Mouse (Mus musculus): ENCODE measurements around the gene Gm8094. TPM values are rescaled to one million over a fixed set of nuclear protein-coding genes. Genes with fewer than 3 reads are reported as not detected.

Gm8094 gene
- polyA plus RNA-seq, 1 experiment from 2014 or later, result not detected

Other genes with a start within 250 kb of the Gm8094 start
- gene Gm21977, start 223.2 kb downstream of the Gm8094 start, polyA plus RNA-seq (2014; fragmentation: Nextera tagmentation; extraction: Ambion mirVana), result not detected in 2 replicates
- not detected in 2 replicates for gene Gm8082, start 83.0 kb downstream of the Gm8094 start, polyA plus RNA-seq (2014; fragmentation: Nextera tagmentation; extraction: Ambion mirVana)
- not detected in 2 replicates for gene Gm10376, start 61.0 kb downstream of the Gm8094 start, polyA plus RNA-seq (2014; fragmentation: Nextera tagmentation; extraction: Ambion mirVana)
- gene Gm8104, start 24.0 kb upstream of the Gm8094 start, polyA plus RNA-seq (2014; fragmentation: Nextera tagmentation; extraction: Ambion mirVana), result not detected in 2 replicates
- not detected in 2 replicates for gene Gm7233, start 103.2 kb upstream of the Gm8094 start, polyA plus RNA-seq (2014; fragmentation: Nextera tagmentation; extraction: Ambion mirVana)
- not detected in 2 replicates for gene Gm8122, start 158.7 kb upstream of the Gm8094 start, polyA plus RNA-seq (2014; fragmentation: Nextera tagmentation; extraction: Ambion mirVana)
- gene Gm8126, start 182.0 kb upstream of the Gm8094 start, polyA plus RNA-seq (2014; fragmentation: Nextera tagmentation; extraction: Ambion mirVana), result not detected in 2 replicates
- not detected in 2 replicates for gene Gm9732, start 198.4 kb upstream of the Gm8094 start, polyA plus RNA-seq (2014; fragmentation: Nextera tagmentation; extraction: Ambion mirVana)
- gene Gm8127, start 217.2 kb upstream of the Gm8094 start, polyA plus RNA-seq (2014; fragmentation: Nextera tagmentation; extraction: Ambion mirVana), result not detected in 2 replicates

All from midbrain, embryonic 11.5 days (tissue).